Mouse (Mus musculus) G1E (cell line): Measurements from ENCODE around the gene Zfp2. TPM values are rescaled to one million over a fixed set of nuclear protein-coding genes. Genes with fewer than 3 reads are reported as not detected.

ENCODE experiments used
- ATAC-seq: 2 replicates; pipeline ENCODE4 v1.8.0; 2016; ENCODE audit warnings: mild to moderate bottlenecking; ENCODE audit not compliant: insufficient number of reproducible peaks, poor library complexity, low FRiP score, severe bottlenecking; ENCODE audit errors: extremely low read depth
- DNase-seq: peaks from one replicate; pipeline ENCODE4 v3.0.0; 2012; ENCODE audit warnings: low spot score
- H3K27me3 ChIP-seq: 2 replicates; pipeline ENCODE4 v1.6.1; 2012; ENCODE audit warnings: mild to moderate bottlenecking, low read length, inconsistent platforms; ENCODE audit not compliant: insufficient read depth
- H3K36me3 ChIP-seq: replicated peaks from 2 replicates; pipeline ENCODE3; 2012; ENCODE audit warnings: mild to moderate bottlenecking, inconsistent platforms
- H3K4me1 ChIP-seq: 2 replicates; pipeline ENCODE4 v1.6.1; 2012; ENCODE audit warnings: low read depth, low read length, inconsistent platforms, mixed read lengths; ENCODE audit not compliant: insufficient read depth
- H3K4me3 ChIP-seq: 2 replicates; pipeline ENCODE4 v1.5.1; 2012; ENCODE audit warnings: low read depth, mild to moderate bottlenecking, inconsistent platforms, low read length, moderate library complexity, mixed read lengths
- H3K9me3 ChIP-seq: replicated peaks from 2 replicates; pipeline ENCODE4 v1.6.1; 2012; ENCODE audit warnings: inconsistent platforms
- GATA1 ChIP-seq: IDR thresholded peaks from 2 replicates; pipeline ENCODE4 v1.6.1; 2012; ENCODE audit warnings: borderline replicate concordance, low read length, inconsistent platforms, mixed read lengths
- TAL1 ChIP-seq: conservative IDR thresholded peaks from 2 replicates; pipeline ENCODE4 v1.6.1; 2012; ENCODE audit warnings: low read depth, low read length, inconsistent platforms, mixed read lengths
- polyA plus RNA-seq: library from polyadenylated mRNA; stranded (reverse); fragments of >175 nt; gene quantifications from 2 replicates; pipeline ENCODE4 v1.2.3, GENCODE M21; 2012
- total RNA-seq, 2 experiments: library from RNA; stranded (forward) in 1 of 2; stranded (reverse) in 1 of 2; fragments of 200-1000 nt in 1 of 2; fragments of >200 nt in 1 of 2; fragmentation: Nextera tagmentation in 1 of 2; gene quantifications; 2 replicates each; pipeline ENCODE4 v1.2.3; 2014 to 2017

Zfp2 gene
- total and polyA plus RNA-seq, 3 experiments, result not detected

- no peak for DNase-seq
- H3K27me3 ChIP-seq, result no peaks in the 10 kb centered on the region
Measured at GRCm38 (mm10) chr11:50849310-50849709, 66.7 kb downstream of the Zfp2 start.

More at GRCm38 (mm10) chr11:50849310-50849709, 66.7 kb downstream of the Zfp2 start:
- Histone ChIP-seq H3K4me3 (no peak overlapping the region), H3K4me1 (no peaks in the 10 kb centered on the region), H3K36me3 (no peaks in the 10 kb centered on the region), H3K9me3 (peaks cover 87% of the 10 kb centered on the region)
- TF ChIP-seq GATA1, result no peak
- TF ChIP-seq TAL1, result no peak
- no peak for ATAC-seq

Other genes starting within 250 kb of the Zfp2 start
- gene Zfp354c, start 88.4 kb downstream of the Zfp2 start, total RNA-seq (2014; fragmentation: Nextera tagmentation), result not detected in 2 replicates
- gene Zfp354c, start 88.4 kb downstream of the Zfp2 start, total RNA-seq (2017), result under 0.01 and 0.12 TPM in 2 replicates
- not detected in 2 replicates for gene Zfp354c, start 88.4 kb downstream of the Zfp2 start, polyA plus RNA-seq
- gene Zfp879, start 74.6 kb downstream of the Zfp2 start, total RNA-seq (2014; fragmentation: Nextera tagmentation), result not detected in 2 replicates
- gene Zfp879, start 74.6 kb downstream of the Zfp2 start, total RNA-seq (2017), result 0.05 TPM in 1 of 2 replicates, not detected in the other
- gene Zfp879, start 74.6 kb downstream of the Zfp2 start, polyA plus RNA-seq, result not detected in 2 replicates
- not detected in 2 replicates for gene Grm6, start 65.5 kb downstream of the Zfp2 start, total RNA-seq (2014; fragmentation: Nextera tagmentation)
- gene Grm6, start 65.5 kb downstream of the Zfp2 start, total RNA-seq (2017), result 0.05 TPM in 1 of 2 replicates, not detected in the other
- gene Grm6, start 65.5 kb downstream of the Zfp2 start, polyA plus RNA-seq, result 0.01 TPM in 1 of 2 replicates, not detected in the other
- gene Zfp454, start 28.5 kb downstream of the Zfp2 start, total RNA-seq (2014; fragmentation: Nextera tagmentation), result not detected in 2 replicates
- 0.11 TPM in 1 of 2 replicates, not detected in the other for gene Zfp454, start 28.5 kb downstream of the Zfp2 start, total RNA-seq (2017)
- gene Zfp454, start 28.5 kb downstream of the Zfp2 start, polyA plus RNA-seq, result not detected in 2 replicates
- not detected in 2 replicates for gene Zfp354b, start 15.5 kb upstream of the Zfp2 start, total RNA-seq (2014; fragmentation: Nextera tagmentation)
- gene Zfp354b, start 15.5 kb upstream of the Zfp2 start, total RNA-seq (2017), result 0.11 and 0.12 TPM in 2 replicates
- not detected in 2 replicates for gene Zfp354b, start 15.5 kb upstream of the Zfp2 start, polyA plus RNA-seq
- not detected in 2 replicates for gene 4933414I15Rik, start 27.6 kb upstream of the Zfp2 start, total RNA-seq (2014; fragmentation: Nextera tagmentation)
- 0.06 TPM in 1 of 2 replicates, not detected in the other for gene 4933414I15Rik, start 27.6 kb upstream of the Zfp2 start, total RNA-seq (2017)
- not detected in 2 replicates for gene 4933414I15Rik, start 27.6 kb upstream of the Zfp2 start, polyA plus RNA-seq
- not detected in 2 replicates for gene Prop1, start 37.6 kb upstream of the Zfp2 start, total RNA-seq (2014; fragmentation: Nextera tagmentation)
- gene Prop1, start 37.6 kb upstream of the Zfp2 start, total RNA-seq (2017), result not detected in 2 replicates
- gene Prop1, start 37.6 kb upstream of the Zfp2 start, polyA plus RNA-seq, result not detected in 2 replicates
- gene Olfr1378, start 50.4 kb upstream of the Zfp2 start, total RNA-seq (2014; fragmentation: Nextera tagmentation), result not detected in 2 replicates
- 0.06 and 0.16 TPM in 2 replicates for gene Olfr1378, start 50.4 kb upstream of the Zfp2 start, total RNA-seq (2017)
- gene Olfr1378, start 50.4 kb upstream of the Zfp2 start, polyA plus RNA-seq, result not detected in 2 replicates
- gene Olfr1377, start 65.8 kb upstream of the Zfp2 start, total RNA-seq (2014; fragmentation: Nextera tagmentation), result not detected in 2 replicates
- 0.38 TPM in 1 of 2 replicates, not detected in the other for gene Olfr1377, start 65.8 kb upstream of the Zfp2 start, total RNA-seq (2017)
- gene Olfr1377, start 65.8 kb upstream of the Zfp2 start, polyA plus RNA-seq, result not detected in 2 replicates
- not detected in 2 replicates for gene Olfr51, start 87.4 kb upstream of the Zfp2 start, total RNA-seq (2014; fragmentation: Nextera tagmentation)
- 0.11 TPM in 1 of 2 replicates, not detected in the other for gene Olfr51, start 87.4 kb upstream of the Zfp2 start, total RNA-seq (2017)
- not detected in 2 replicates for gene Olfr51, start 87.4 kb upstream of the Zfp2 start, polyA plus RNA-seq
- gene Olfr54, start 98.1 kb upstream of the Zfp2 start, total RNA-seq (2014; fragmentation: Nextera tagmentation), result not detected in 2 replicates
- gene Olfr54, start 98.1 kb upstream of the Zfp2 start, total RNA-seq (2017), result 0.05 and 0.06 TPM in 2 replicates
- not detected in 2 replicates for gene Olfr54, start 98.1 kb upstream of the Zfp2 start, polyA plus RNA-seq
- gene Olfr1375, start 131.9 kb upstream of the Zfp2 start, total RNA-seq (2014; fragmentation: Nextera tagmentation), result not detected in 2 replicates
- gene Olfr1375, start 131.9 kb upstream of the Zfp2 start, total RNA-seq (2017), result not detected in 2 replicates
- gene Olfr1375, start 131.9 kb upstream of the Zfp2 start, polyA plus RNA-seq, result not detected in 2 replicates
- gene Zfp354a, start 143.1 kb upstream of the Zfp2 start, total RNA-seq (2014; fragmentation: Nextera tagmentation), result not detected in 2 replicates
- gene Zfp354a, start 143.1 kb upstream of the Zfp2 start, total RNA-seq (2017), result 0.23 TPM in 1 of 2 replicates, not detected in the other
- not detected in 2 replicates for gene Zfp354a, start 143.1 kb upstream of the Zfp2 start, polyA plus RNA-seq